Mouse (Mus musculus) E14TG2a.4 (cell line): ENCODE measurements around the gene Ctcfl.

Experiments used
- CTCF ChIP-seq: conservative IDR thresholded peaks from 2 replicates; pipeline ENCODE4 v1.5.1; 2014; ENCODE audit warnings: low read length
- POU5F1 ChIP-seq: IDR thresholded peaks from 2 replicates; pipeline ENCODE4 v1.6.1; 2014; ENCODE audit warnings: low read length, borderline replicate concordance

- no peak for TF ChIP-seq CTCF
- TF ChIP-seq POU5F1: no peak
These were observed 36.6 kb upstream of the Ctcfl start for GRCm38 (mm10) chr2:173155907-173156306.
